In the genomic region with DNA sequence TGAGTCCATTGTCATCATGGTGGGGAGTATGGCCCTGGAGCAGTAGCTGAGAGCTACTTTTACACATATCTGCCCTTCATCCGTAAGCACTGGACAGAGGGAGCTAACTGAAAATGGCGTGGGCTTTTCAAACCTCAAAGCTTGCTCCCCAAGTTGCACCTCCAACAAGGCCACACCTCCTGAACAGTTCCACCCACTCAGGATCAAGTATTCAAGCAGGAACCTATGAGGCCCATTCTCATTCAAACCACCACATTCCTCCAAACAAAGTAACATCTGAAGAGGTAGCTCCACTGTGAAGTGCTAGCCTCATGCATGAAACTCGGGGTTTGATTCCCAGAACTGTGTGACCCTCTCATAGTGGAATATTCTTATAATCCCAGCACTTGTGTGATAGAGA, we compare ENCODE assay signal across 14 mouse cellular contexts.
"Had no signal": no experiment of that assay in that cellular context is flagged by ENCODE, and none has a peak within 500 bp of the region (broad histone marks: within the 10 kb centered on the region; RNA-seq: fewer than 3 reads in every experiment).

No protein-coding gene starts in this region.

- H3K9me3 ChIP-seq: midbrain, embryonic 10.5 days; midbrain, embryonic 12.5 days; neural tube, embryonic 12.5 days; stomach, embryonic 15.5 days had no signal

- DNase-seq: lung, adult 18-20 months; lung, embryonic 14.5 days; lung, postnatal 10 days; lung, postnatal 4 days; midbrain, embryonic 14.5 days; right cerebral cortex, postnatal 14 days; thymus, adult 2 months; thymus, postnatal 25 days; thymus, postnatal 4 days had no signal

- H3K4me3 ChIP-seq: midbrain, embryonic 10.5 days; midbrain, embryonic 12.5 days; neural tube, embryonic 12.5 days; stomach, embryonic 15.5 days had no signal

- H3K9ac ChIP-seq: lung, embryonic 14.5 days; midbrain, embryonic 12.5 days; neural tube, embryonic 12.5 days; stomach, embryonic 15.5 days had no signal

- H3K36me3 ChIP-seq: midbrain, embryonic 10.5 days; midbrain, embryonic 12.5 days; neural tube, embryonic 12.5 days; stomach, embryonic 15.5 days had no signal

- H3K4me1 ChIP-seq: stomach, embryonic 15.5 days had no signal

- H3K27ac ChIP-seq: midbrain, embryonic 10.5 days; midbrain, embryonic 12.5 days; neural tube, embryonic 12.5 days; stomach, embryonic 15.5 days; stomach, postnatal 0 days had no signal
